Mouse (Mus musculus): ENCODE data around the gene Aida.

DNA sequence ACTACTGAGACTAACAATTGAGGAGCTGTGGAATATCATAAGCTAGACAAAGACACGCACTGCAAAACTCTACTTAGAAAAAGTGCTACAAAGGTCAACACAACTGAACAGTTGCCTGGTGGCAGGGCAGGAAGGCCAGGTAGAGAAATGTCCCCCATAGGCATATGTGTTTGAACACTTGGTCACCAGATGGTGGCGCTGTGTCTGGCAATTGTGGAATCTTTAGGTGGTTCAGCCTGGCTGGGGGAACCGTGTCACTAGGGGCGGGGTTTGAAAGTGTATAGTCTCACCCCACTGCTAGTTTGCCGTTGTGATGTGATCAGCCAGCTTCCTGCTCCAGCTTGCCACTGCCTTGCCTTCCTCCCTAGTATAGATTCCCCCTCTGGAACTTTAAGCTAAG is 78.3 kb downstream of the Aida start:
- TF ChIP-seq CTCF (IDR thresholded peaks at IDR 0.05; ENCODE audit: borderline replicate concordance, insufficient read depth, low read depth, low read length) = no peak
- no peak for TF ChIP-seq POLR2A (IDR thresholded peaks at IDR 0.05; ENCODE audit: borderline replicate concordance, insufficient read depth, low read length)
